Mouse (Mus musculus): ENCODE measurements around the gene Pard3. TPM values are rescaled to one million over a fixed set of nuclear protein-coding genes. Genes with fewer than 3 reads are reported as not detected.
A peak's percentile ranks its signal among the peaks of the same experiment; 100 is the strongest.

The Pard3 gene
- total RNA-seq, 2 experiments from 2014 or later = 14.4 to 21.6 TPM

DNA sequence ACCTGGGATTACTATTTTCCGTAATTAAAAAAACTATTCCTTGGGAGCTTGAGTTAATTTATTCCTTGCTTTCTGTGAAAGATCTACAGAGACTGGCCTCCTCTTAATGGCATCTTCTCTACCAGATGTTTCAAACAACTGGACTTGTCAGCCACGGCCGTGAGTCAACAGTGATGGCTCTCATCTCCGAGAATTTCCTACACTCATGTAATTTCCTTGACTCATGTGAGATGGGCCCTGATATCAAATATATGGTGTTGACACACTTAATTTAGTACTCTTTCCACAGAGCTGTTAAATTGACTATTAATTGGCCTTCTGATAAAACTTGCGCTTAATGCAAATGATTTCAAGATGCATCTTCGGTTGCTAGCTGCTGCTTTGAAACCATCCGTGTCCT lies 198.3 kb downstream of the Pard3 start:
- no peak for DNase-seq (ENCODE audit: low spot score in 2 of 2)
- intact Hi-C loops (cut with DNase I) = no loop called here

DNA sequence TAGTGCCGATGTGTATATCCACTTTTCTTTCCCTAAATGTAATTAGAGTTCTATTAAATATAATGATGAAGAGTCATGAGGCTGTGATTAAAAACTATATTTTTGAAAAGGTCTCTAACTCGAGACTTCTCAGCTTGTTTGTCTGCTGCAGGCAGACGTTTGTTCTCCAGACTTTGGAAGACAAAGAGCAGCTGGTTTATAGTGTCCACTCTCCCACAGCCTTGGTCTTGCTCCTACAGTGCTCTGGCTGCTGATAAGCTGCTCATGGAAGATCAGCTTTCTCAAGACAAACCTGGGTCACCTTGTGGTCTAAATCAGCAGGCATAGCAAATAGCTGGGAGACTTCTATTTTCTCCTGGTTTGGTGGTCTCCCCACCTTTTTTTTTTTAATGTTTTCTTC lies 198.7 kb downstream of the Pard3 start:
- DNase-seq (ENCODE audit: low spot score in 2 of 2) = no peak
- intact Hi-C loops (cut with DNase I) = no loop called here

DNA sequence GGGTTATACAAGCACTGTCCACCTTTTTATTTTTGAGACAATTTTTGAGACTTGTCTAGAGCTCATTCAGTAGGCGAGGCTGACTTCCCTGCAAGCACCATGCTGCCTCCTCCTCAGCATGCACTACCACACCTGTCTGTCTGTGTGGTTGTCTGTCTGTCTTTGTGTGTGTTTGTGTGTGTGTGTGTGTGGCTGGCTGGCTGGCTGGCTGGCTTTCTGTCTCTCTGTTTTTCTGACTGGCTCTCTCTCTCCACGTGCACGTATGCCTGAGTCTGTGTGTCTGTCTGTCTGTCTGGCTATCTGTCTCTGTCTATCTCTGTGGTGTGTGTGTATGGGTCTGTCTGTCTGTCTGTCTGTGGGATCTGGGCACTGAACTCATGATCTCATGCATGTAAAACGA lies 199.2 kb downstream of the Pard3 start:
- no peak for DNase-seq (ENCODE audit: low spot score in 2 of 2)
- intact Hi-C loops (cut with DNase I) = no loop called here

DNA sequence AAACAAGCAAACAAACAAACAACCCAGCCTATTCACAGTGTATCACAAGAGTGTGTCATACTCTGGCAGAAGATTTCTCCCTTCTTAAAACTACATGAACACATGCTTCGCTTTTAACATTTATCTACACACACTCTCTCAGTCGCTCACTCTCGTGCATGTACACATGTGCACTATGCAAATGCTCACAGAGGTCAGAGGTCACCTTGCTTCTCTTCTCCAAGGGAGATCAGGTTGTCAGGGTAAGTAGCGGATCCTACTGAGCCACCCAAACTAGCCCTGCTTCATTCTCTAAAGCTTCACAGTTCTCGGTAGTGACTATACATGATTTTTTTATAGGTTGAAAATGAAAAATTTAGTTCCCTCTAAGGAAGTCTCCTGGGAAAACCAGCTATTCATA lies 199.8 kb downstream of the Pard3 start:
- intact Hi-C loops (cut with DNase I) = no loop called here
- no peak for DNase-seq (ENCODE audit: low spot score in 2 of 2)

DNA sequence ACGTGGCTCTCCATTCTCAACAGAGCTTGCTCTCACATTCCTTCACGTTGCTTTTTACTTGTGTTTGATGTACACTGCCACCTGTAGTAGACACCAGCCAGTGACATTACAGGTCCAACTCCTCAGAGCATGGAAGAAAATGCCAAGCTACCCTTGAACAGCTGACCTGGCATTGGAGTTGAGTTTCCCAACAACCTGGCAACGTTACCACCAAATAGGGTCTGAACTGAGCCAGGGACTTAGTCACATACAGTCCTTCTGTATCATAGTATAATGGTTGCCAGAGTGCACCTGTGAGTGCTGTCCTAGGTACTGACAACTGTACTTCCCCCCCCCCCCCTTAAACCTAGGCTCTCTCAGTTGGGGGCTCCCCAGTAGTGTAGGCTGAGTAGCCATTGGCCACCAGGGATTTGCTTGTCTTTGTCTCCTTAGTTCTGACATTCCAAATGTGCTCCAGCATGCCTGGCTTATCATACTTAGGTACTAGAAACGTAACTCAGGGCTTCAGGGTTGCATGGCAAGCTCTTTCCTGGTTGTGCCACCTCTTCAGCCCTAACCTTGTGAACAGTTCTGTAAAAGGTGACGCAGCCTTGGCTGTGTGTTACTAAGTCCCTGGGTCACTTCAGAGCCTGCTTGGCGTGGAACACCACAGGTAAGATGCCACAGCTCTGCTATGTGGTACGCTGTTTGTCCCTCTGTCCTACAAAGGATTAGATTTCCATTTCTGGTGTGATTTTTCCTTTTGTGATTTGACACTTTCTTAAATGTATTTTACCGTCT lies 201.2 kb downstream of the Pard3 start:
- intact Hi-C loops (cut with DNase I) = loop anchor here (5.0 kb wide), 1 partner anchor 68 kb away; no protein-coding TSS in a partner anchor
- DNase-seq (ENCODE audit: low spot score in 2 of 2) = no peak

DNA sequence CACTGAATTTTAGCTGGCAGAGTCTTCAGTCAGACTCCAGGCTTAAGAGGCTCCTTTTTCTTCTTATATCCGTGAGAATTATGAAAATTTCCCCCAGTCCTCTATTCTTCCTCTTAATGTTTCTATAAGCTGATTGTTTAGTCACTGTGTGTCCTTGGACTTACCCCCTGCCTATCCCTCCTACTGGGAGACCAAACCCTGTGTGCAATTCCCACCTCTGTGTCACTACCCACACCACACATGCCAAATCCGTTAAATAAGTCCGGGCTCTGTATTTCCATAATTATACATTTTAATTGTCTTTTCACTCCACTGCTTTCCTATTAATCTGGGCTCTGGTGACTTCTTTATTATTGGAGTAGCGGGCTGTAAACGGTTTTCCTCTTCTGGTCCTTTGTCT lies 203.1 kb downstream of the Pard3 start:
- intact Hi-C loops (cut with DNase I) = loop anchor here (5.0 kb wide), 1 partner anchor 69 kb away; no protein-coding TSS in a partner anchor
- DNase-seq (ENCODE audit: low spot score in 2 of 2) = no peak

DNA sequence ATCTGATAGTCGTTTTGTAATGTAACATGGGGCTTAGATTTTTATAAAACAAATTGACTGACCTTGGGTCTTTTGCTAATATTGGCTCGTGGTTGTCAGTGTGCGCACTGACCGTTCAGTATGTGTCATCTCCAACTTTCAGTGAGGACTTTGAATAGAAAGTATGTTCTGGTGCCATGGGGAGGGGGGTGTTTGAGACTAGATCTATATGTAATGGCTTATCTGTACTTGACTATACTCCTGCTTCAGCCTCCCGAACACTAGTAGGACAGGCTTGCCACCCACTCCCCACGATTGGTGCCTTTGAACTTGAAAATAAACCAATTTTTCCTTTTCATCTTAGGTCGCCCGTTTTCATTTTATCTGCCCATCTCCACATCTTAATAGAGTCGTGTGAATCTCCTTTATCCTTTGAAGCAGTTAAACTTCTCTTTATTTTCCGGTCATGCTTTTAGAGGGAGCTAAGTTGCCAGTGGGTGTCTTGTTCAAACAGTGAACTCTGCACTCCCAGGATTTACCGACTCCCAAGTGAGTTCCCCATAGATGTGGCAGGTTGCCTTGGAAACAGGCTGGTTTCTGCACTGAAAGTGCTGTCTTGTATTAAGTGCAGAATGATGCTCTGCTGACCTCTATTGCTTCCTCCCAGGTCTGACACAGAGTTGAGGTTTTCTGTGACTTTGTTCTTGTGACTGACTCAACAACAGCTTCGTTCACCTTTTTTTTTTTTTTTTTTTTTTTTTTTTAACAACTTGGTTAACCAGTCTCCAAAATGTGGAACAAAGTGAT lies 204.7 kb downstream of the Pard3 start:
- intact Hi-C loops (cut with DNase I) = loop anchor here (5.0 kb wide), 1 partner anchor 71 kb away; no protein-coding TSS in a partner anchor
- DNase-seq (ENCODE audit: low spot score in 2 of 2) = peak in 1 of 2 experiments; percentile 8

DNA sequence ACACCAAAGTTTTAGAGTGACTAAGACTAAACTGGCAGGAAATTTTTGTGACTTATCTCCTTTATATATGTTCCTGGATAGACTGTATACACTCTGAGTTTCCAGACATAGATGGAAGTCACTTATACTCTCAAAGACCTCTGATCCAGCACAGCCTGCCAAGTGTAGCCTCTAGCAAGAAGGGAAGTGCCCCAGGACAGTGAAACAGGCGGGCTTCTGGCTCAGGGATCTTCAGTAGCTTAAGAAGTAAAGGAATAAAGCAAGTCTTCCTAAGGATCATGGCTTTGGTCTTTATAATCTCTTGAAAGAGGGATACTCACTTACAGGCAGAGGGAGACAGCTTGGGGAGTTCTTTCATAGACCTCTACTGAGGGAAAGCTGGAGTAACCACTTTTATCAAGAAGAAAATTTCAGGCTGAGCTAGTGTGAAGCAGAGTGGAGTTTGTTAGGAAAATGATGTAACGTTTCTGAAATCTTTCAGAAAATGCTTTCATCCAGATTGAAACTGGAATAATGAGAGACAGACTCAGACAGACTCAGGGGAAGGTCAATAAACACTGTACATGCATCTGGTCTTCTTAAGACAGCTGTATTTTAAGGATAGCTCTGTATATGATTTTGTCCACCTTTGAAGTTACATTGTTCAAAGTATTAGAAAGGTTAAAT lies 205.5 kb downstream of the Pard3 start:
- intact Hi-C loops (cut with DNase I) = loop anchor here (5.0 kb wide), 1 partner anchor 72 kb away; no protein-coding TSS in a partner anchor

DNA sequence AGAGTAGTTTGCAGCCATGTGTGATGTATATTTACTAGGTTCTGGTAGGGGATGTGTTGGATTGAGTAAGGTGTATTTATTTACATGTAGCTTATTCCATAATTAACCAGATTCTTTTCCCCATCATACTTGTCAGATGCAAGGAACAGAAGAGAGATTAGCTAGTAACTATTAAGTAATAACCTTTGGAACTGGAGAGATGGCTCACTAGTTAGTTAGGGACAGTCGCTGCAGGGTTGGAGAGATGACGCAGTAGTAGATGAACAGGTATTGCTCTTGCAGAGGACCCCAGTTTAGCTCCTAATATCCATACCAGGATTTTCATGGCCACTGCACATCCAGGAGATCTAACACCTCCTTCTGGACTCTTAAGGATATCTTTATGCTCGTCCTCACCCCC lies 207.5 kb downstream of the Pard3 start:
- no peak for DNase-seq (ENCODE audit: low spot score in 2 of 2)
- intact Hi-C loops (cut with DNase I) = no loop called here

More for the DNA sequence above, 205.5 kb downstream of the Pard3 start:
- no peak for DNase-seq (ENCODE audit: low spot score in 2 of 2)

DNA sequence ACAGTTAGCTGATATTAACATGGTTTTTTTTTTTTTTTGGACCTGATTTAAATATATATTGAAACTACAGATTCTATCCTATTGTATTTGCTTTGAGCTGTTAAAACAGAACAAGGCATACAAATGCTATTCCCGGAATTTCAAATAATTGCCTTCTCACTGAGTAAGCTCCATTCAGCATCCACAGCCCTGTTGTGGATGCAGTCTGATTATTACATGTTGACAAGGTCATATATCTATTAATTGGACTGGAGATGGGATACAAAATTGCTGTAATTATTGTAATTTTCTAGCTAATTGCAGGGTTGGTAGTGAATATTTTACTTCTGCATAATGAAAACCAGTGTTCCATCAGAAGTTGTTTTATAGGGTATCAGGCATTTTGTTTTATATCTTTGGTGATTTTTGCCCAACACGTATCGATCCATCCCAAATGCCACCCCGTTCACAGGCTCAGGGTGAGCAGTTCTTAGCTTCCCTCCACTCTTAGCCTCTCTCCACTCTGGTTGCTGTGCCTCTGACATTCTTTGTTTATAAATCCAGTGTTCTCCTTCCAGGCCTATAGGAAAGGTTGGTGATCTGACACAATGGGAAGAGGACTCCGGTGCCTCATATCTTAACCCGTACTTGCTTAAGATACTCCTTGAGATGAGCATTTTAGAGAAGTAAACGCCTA lies 216.7 kb downstream of the Pard3 start:
- intact Hi-C loops (cut with DNase I) = no loop called here
- no peak for DNase-seq (ENCODE audit: low spot score in 2 of 2)

DNA sequence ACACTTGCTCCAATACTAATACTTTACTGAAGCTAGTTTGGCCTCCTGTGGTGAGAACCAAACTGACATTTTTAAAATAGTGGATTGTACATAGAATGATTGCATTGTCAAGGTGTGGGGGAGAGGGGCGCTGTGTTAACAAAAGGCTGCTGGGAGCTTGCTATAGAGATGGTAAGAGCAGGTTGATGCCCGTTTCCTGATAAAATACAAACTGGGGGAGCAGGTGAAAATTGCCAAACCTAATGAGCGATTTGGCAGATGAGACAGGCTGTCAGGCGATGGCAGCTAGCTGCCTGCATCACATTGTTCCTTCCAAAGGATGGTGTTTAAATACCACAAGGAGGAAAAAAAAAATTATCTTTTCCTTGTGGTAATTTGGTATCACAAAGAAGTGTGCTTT lies 217.3 kb downstream of the Pard3 start:
- no peak for DNase-seq (ENCODE audit: low spot score in 2 of 2)
- intact Hi-C loops (cut with DNase I) = no loop called here

DNA sequence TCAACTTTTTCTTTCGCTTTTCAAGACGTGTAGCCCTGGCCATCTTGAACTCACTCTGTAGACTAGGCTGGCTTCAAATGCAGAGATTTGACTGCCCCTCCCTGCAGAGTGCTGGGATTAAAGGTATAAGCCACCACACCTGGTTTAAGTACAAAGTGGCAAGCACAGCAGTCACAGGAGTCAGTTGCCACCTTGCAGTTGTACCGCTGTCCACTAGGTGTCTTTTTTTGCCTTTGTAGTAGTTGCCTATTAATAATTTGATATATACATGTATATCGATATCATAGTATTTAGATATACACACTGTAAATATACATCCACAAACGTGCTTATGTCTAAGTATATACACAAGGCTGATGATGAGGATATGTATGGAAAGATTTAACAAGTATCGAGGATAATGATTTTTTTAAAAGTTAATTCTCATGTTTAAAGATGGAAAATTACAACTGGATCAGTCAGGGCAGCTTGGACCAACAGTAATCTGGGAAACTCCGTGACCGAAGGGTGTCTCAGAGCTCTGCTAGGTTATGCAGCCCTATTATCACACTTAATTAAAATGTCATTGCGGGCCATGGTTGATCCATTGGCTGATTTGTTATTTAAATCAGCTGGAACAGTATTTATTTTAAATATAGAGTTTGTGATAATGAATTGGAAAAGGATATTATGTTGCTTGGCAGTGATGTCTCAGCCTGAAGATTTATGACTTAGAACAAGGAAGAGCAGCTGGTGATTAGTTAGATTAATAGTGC lies 220.9 kb downstream of the Pard3 start:
- DNase-seq (ENCODE audit: low spot score in 2 of 2) = peak; percentile 4 to 5
- intact Hi-C loops (cut with DNase I) = no loop called here

DNA sequence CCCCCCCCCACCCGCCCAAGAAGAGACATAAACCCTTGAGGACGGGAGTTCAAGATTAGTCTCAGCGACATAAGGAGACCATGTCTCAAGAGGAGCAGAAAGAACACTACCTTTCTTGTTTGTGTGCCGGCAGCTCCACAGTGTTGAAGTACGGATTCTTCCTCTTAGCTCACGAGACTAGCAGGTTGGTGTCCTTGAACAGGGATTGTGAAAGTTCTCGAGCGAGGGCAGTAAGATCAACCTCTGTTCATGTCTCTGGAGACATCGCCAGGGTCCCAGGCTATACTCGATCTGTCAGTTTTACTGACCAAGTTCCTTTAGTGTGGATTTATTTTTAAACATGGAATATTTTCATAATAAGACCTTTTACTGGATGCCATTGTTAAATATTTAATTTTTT lies 224.1 kb downstream of the Pard3 start:
- intact Hi-C loops (cut with DNase I) = no loop called here

DNA sequence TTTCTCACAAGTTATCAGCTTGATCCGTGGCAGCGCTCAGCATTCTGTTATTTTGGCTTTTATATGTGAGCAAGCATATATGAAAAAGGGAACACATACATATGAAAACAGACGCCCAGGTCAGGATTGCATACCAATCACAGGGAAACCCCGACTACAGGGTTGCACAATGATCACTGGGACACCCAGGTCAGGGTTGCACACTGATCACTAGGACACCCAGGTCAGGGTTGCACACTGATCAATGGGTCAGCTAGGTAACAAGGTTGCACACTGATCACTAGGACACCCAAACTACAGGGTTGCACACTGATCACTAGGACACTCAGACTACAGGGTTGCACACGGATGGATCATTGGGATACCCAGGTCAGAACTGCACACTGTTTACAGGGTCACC lies 228.6 kb downstream of the Pard3 start:
- no peak for DNase-seq (ENCODE audit: low spot score in 2 of 2)
- intact Hi-C loops (cut with DNase I) = no loop called here

More for the DNA sequence above, 224.1 kb downstream of the Pard3 start:
- DNase-seq (ENCODE audit: low spot score in 2 of 2) = no peak

DNA sequence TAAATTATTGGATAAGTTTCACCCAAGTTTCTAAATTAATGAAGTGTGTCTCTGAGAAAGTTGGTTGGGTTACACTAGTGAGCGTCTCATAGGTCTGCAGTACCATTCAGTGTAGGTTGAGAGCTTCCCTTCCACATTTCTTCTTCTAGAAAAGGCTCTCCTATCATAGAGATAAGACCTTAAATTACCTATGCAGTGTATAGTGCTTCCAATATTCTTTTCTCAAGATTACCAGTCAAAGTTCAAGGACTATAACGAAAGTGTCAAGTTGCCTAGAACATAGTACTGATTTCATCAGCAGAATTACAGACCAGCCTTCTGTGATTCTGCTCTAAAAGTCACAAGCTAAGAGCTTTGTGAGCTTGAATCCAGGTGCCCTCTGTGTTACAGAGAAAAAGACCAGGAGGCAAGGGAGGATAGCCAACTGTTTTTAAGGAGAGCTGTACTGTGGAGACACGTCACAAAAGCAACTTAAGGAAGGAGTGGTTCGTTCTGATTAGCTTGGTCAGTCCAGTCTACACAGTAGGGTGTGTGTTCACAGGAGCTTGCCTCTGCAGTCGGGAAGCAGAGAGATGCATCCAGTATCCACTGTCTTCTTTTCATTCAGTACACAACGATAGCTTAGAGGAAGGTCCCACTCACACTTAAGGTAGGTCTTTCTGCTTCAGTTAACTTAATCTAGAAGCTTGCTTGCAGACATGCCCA lies 229.5 kb downstream of the Pard3 start:
- intact Hi-C loops (cut with DNase I) = no loop called here
- no peak for DNase-seq (ENCODE audit: low spot score in 2 of 2)

DNA sequence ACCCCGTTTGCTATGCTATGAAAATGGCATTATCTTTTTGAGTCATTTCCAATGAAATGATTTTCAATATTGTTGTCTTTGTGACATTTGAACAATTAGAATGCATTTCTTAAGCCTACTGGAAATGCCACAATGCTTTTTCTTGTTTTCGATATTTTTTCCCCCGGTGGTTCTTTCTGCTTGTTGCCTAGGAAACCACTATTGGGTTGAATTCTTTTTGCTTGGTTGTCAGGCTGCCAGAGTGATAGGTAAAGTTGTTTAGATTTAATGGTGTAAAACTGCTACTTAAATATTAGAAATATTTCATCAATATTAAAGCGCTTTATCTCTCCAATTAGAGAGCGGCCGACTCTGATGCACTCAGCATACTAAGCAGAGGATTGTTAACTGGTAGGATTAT lies 230.4 kb downstream of the Pard3 start:
- intact Hi-C loops (cut with DNase I) = no loop called here
- DNase-seq (ENCODE audit: low spot score in 2 of 2) = no peak

DNA sequence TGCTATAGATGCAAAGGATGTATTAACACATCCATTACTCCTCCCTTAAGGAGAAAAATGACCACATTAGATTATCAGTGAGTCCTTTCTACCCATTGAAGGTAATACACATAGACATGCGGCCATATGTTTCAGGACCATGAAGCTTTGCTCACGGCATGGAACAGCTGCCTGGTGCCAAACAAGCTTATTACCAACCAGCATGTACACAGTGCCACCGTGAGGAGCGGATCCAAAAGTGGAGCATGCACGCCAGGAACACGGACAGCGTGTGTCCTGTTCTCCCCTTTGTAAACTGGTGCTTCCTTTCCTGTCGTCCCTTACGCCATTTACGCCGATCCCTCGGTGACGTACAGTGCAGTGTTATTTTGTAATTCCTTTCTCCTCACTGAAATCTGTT lies 232.2 kb downstream of the Pard3 start:
- intact Hi-C loops (cut with DNase I) = no loop called here
- no peak for DNase-seq (ENCODE audit: low spot score in 2 of 2)

DNA sequence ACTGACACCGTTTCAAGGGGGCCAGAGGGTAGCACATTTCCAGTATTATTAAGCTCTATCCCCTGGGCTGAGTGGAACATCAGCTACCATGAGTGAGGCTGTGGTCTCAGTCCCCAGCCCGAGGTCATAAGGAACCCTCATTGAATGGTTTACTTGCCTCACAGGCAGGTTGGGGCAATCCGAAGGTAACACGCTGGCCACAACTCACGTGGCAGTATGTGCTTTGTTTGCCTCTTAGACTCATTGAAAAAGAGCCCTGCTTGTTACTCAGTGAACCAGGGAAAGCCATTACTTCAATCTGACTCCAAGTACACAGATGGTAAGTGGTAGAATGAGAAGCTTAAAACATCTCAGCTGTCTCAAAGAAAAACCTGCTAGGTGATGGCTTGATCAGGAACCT lies 236.8 kb downstream of the Pard3 start:
- no peak for DNase-seq (ENCODE audit: low spot score in 2 of 2)
- intact Hi-C loops (cut with DNase I) = no loop called here
